Mouse (Mus musculus) stomach, postnatal 0 days (tissue): Measurements from ENCODE around the gene Mical3.

Source experiments
- CTCF ChIP-seq: IDR thresholded peaks from 2 replicates; pipeline ENCODE4 v1.5.1; 2016; ENCODE audit warnings: antibody characterized with exemption, low read depth, mild to moderate bottlenecking, moderate library complexity
- EP300 ChIP-seq: optimal IDR thresholded peaks from 2 replicates; pipeline ENCODE3; 2016; ENCODE audit warnings: antibody characterized with exemption

- TF ChIP-seq EP300: no peak
- 0 out of 2 replicates have a peak, but pooled peaks have one; percentile 7 for TF ChIP-seq CTCF
These were observed 91.1 kb downstream of the Mical3 start for GRCm38 (mm10) chr6:121039719-121040118.
